Mouse (Mus musculus) naive thymus-derived CD4-positive, alpha-beta T cell, adult 5 months (primary cell): ENCODE data around the gene Tlr6. TPM values are rescaled to one million over a fixed set of nuclear protein-coding genes. Genes with fewer than 3 reads are reported as not detected.

Source experiments
- polyA plus RNA-seq: library from polyadenylated mRNA; unstranded; fragments of 100-300 nt; shearing (Covaris generic); gene quantifications from one replicate; pipeline ENCODE4 v1.2.1, GENCODE M21; 2017

Gene Tlr6
- 2.3 TPM for polyA plus RNA-seq

GRCm38 (mm10) chr5:64959843-64960230 lies at the start of gene Tlr6:
Gene Tlr6, minus strand, starts transcription at chr5:64960097.

DNA sequence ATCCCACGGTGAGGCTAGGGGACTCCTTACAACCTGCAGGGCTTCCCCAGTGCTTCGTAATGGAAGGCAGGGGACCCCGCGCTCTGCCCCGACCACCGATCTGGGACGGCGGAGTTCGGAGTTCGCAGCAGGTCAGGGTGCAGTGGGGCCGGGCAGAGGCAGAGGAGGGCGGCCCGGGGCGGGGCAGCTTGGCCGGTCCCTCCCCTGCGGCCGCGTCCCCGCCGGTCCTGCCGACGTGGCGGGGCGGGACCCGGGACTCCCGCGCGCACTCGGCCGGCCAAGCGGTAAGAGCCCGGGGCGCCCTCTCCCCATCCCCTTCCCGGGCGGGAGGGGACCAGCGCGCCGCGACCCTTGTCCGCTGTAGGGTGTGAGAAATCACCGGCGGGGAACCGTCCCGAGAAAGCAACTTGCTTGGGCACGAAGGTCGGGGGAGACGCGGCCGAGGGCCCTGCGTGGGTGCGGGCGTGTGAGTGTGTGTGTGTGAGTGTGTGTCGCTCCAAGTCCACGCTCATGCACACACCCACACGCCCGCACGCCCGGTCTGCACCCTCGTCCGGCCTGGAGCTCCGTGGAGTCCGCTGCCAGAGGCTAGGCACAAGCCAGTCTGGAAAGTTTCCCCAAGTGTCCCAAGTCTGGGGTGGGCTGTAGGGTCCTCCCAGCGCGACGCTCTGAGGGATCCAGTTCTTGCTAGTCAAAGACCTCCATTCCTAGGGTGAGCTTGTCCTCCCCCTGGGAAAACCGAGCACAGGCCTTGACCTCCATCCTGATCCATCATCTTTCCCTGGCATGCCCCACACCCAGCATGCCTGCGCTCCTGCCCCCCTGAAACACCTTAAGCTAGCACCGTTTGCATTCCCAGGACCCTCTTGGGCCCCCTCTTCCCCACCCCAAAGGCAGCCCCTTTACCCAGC lies 10.2 kb upstream of the Tlr6 start, which contains the start of gene Fam114a1:
Gene Fam114a1 (plus strand): TSS at position 211 of the 911 bp plus-strand sequence.

Other genes with a start within 250 kb of the Tlr6 start
- 669 TPM for gene Klf3, start 156.7 kb downstream of the Tlr6 start, polyA plus RNA-seq
- gene Tlr1, start 26.5 kb downstream of the Tlr6 start, polyA plus RNA-seq = 25.3 TPM
- 1.6 TPM for gene Fam114a1, start 10.0 kb upstream of the Tlr6 start, polyA plus RNA-seq
- 16.1 TPM for gene Tmem156, start 132.0 kb upstream of the Tlr6 start, polyA plus RNA-seq
- 36.7 TPM for gene Klhl5, start 147.4 kb upstream of the Tlr6 start, polyA plus RNA-seq
- 3.0 TPM for gene Wdr19, start 239.6 kb upstream of the Tlr6 start, polyA plus RNA-seq